Mouse (Mus musculus): Measurements from ENCODE around the gene Fzr1. TPM values are rescaled to one million over a fixed set of nuclear protein-coding genes. Genes with fewer than 3 reads are reported as not detected.
A peak's percentile ranks its signal among the peaks of the same experiment; 100 is the strongest.

The Fzr1 gene
- polyA plus RNA-seq, 1 experiment = 81.5 TPM

GRCm38 (mm10) chr10:81363436-81364346 lies 14.6 kb downstream of the Fzr1 start:
- WGBS = 40% methylated on average over 52 of the region's 54 CpGs
- no peak for DNase-seq (ENCODE audit: low read depth, low spot score)

DNA sequence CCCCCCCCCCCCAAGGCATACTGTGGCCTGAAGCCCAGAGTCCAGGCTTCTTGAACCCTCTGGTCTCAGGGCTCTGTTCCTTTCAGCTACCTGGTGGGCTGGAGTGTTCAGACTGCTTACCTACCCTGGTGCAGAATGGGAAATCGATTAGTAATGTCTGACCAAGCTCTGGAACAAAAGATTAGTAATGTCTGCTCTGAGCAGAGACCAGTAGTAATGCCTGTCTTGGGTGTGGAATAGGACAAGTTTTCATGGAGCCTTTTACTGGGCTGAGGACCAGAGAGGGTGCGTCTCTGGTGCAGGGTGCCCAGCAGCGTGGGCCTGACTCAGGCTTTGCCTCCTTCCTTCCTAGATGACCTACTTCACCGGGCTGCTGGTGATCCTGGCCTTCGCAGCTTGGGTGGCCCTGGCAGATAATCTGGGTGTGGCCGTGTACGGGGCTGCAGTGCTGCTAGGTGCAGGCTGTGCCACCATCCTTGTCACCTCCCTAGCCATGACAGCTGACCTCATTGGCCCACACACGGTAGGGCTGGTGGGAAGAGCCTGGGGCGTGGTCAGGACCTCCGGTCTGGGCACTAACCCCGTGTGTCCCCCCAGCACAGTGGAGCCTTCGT lies 15.9 kb downstream of the Fzr1 start:
- no peak for DNase-seq (ENCODE audit: low read depth, low spot score)
- 53% methylated on average over 12 of the region's 12 CpGs for WGBS

- no peak for DNase-seq (ENCODE audit: low read depth, low spot score)
- WGBS = 73% methylated on average over 8 of the region's 8 CpGs
Measured at GRCm38 (mm10) chr10:81360721-81361120, 17.6 kb downstream of the Fzr1 start.

- WGBS = 39% methylated on average over 1 of the region's 1 CpGs
- no peak for DNase-seq (ENCODE audit: low read depth, low spot score)
Measured at GRCm38 (mm10) chr10:81358841-81359240, 19.5 kb downstream of the Fzr1 start.

- DNase-seq (ENCODE audit: low read depth, low spot score) = no peak
- 35% methylated on average over 4 of the region's 4 CpGs for WGBS
Measured at GRCm38 (mm10) chr10:81358209-81358608, 20.1 kb downstream of the Fzr1 start.

DNA sequence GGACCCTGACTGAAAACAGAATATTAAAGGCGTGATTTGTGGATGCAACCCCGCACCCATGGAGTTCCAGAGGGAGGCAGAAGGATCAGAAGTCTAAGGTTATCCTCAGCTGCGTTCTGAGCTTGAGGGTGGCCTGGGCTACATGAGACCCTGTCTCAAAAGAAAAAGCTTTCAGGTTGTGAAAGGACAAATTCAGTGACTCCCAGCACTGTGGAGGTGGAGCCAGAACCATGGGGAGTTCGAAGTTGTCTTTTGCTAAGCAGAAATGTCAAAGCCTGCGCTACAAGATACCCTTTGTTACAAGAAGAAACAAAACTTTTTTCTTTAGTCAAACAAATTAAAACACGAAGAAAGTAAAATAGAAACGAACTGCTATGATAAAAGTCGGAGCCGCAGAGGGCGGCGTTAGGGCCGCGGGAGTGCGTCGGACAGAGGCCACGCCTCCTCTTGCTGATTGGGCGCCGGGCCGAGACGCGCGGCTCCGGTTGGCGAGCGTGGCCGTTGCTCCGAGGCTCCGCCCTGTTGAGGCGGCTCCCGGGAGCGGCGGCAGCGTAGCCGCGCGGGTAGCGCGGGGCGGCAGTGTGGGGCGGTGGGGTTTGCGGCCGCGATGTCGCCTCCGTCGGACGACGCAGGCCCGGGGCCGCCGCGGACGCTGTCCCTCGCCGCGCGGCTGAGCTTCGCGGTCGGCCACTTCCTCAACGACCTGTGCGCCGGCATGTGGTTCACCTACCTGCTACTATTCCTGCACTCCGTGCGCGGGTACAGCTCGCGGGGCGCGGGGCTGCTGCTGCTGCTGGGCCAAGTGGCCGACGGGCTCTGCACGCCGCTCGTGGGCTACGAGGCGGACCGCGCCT lies 21.1 kb downstream of the Fzr1 start, which contains the start of gene Mfsd12:
Mfsd12 (plus strand) TSS at position 501 of the 854 bp plus-strand sequence.
- DNase-seq (ENCODE audit: low read depth, low spot score) = no peak
- 2% methylated on average over 74 of the region's 79 CpGs for WGBS

GRCm38 (mm10) chr10:81356352-81356990 lies 21.8 kb downstream of the Fzr1 start:
- WGBS = 57% methylated on average over 12 of the region's 12 CpGs
- no peak for DNase-seq (ENCODE audit: low read depth, low spot score)

DNA sequence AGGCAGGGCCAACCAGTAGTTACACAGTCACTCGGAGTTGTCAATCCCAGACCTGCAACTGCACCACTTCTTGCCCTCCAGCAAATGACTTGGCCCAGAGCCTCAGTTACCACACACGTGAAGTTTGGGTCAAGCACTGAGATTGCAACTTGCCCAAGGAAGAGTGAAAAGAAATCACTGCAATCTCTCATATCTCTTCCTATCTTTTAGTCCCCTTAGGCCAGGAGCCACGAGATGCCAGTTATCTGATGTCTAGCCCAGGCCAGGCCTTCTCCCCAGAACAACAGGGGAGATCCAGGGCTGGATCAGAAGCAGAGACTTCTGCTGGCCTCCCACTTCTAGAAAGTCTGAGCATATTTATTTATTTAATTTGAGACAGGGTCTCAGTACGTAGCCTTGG lies 22.8 kb downstream of the Fzr1 start:
- DNase-seq (ENCODE audit: low read depth, low spot score) = no peak
- WGBS = 93% methylated on average over 4 of the region's 4 CpGs

- 75% methylated on average over 9 of the region's 9 CpGs for WGBS
- DNase-seq (ENCODE audit: low read depth, low spot score) = no peak
Measured at GRCm38 (mm10) chr10:81354738-81355477, 23.4 kb downstream of the Fzr1 start.

DNA sequence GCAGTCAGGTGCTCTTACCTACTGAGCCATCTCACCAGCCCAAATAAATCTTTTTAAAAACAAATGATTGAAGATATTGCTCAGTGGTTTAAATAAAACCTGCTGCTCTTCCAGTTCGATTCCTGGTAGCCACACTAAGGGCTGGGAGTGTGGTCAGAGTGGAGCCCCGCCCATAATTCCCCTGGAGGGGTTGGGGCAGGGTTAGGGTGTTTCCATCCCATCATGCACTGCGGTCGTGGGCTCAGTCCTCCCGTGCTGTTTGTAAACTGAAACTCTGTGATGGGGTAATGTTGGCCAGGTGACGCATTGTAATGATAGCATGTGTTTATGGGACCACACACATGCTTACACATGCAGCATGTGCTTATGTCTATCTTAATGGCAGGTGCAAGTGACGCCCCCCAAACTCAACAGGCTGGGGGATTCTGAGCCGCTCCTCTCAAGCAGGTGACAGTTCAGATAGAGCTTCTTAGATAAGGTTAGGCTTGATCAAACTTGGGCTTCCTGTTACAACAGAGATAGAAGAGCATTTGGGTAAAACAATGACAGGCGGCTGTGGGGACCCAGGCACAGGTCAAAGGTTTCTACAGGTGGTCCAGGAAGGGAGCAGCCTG lies 26.5 kb downstream of the Fzr1 start:
- 20% methylated on average over 9 of the region's 9 CpGs for WGBS
- DNase-seq (ENCODE audit: low read depth, low spot score) = no peak

DNA sequence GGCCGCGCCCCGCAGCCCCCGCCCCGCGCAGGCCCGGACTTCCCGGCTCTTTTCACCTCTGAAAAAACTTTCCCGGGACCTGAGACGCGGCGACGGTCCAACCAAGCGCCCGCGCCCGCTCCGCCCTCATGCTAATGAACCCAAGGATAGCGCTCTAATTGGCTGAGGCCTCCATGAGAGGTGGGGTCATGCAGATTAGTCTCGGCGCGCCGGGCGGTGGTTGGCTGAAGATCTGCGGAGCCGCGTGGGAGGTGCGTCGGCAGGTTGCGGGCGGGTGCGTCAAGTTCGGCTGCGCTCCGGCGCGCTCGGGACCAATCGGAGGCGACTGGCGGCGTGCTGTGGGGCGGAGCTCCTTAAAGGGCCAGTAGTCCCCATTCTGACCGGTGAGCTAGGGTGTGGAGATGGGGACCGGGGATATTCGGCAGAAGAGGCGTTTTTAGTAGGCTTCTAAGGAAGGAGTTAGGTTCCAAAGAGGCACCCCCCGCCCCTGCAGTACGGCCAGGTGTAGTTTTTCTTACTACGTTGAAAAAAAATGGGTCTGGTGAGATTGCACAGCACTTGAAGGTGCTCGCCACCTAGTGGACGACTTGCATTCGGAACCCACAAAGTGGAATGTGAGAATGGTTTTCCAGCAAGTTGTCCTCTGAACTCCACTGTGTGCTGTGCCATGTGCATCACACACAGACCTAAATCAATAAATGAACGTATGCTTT lies 27.8 kb downstream of the Fzr1 start, which contains the start of gene Hmg20b:
Hmg20b (minus strand) TSS at position 130 of the 713 bp plus-strand sequence.
- DNase-seq (ENCODE audit: low read depth, low spot score) = peak; percentile 98
- 1% methylated on average over 54 of the region's 54 CpGs for WGBS

- no peak for DNase-seq (ENCODE audit: low read depth, low spot score)
- whole genome bisulfite sequencing = 1% methylated on average over 29 of the region's 29 CpGs
Measured at GRCm38 (mm10) chr10:81349961-81350350, 28.4 kb downstream of the Fzr1 start.

- WGBS = 5% methylated on average over 12 of the region's 12 CpGs
- DNase-seq (ENCODE audit: low read depth, low spot score) = no peak
Measured at GRCm38 (mm10) chr10:81349146-81349545, 29.2 kb downstream of the Fzr1 start.

DNA sequence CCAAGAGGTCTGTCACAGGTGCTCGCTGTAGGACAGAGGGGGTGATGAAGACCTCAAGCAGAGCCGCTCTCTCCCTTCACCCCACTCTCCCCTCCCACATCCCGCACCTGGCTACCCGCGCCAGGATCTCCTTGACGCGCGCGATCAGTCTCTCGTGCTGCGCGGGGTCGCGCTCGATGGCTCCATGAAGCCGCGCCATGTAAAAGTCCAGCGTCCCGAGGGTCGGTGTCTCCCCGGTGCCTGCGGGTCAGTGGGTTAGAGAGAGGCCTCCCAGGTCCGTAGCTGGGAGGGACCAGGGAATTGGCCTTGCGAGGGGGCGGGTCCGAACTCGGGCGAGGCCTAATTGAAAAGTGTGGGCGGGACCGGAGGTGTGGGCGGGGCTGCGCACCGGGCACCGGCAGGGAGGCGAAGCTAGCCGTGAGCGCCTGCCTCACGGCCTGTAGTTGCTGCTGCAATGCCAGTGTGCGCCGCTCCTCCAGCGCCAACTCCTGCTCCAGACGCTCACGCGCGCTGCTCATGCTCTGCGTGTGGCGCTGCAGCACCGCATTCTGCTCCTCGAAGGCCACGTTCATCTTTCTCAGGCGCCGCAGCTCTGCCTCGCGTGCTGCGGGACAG lies 31.8 kb downstream of the Fzr1 start:
- 25% methylated on average over 55 of the region's 55 CpGs for WGBS
- DNase-seq (ENCODE audit: low read depth, low spot score) = no peak

GRCm38 (mm10) chr10:81345162-81345534 lies 33.2 kb downstream of the Fzr1 start:
- no peak for DNase-seq (ENCODE audit: low read depth, low spot score)

GRCm38 (mm10) chr10:81344421-81345161 lies 33.7 kb downstream of the Fzr1 start:
- WGBS = 32% methylated on average over 8 of the region's 8 CpGs
- DNase-seq (ENCODE audit: low read depth, low spot score) = no peak

More at GRCm38 (mm10) chr10:81345162-81345534, 33.2 kb downstream of the Fzr1 start:
- 73% methylated on average over 4 of the region's 4 CpGs for WGBS

All from large intestine, adult 2 months (tissue).